In genomic region chr17:17834896-17835295, GRCm38 (mm10) we compare ENCODE assay signal across 15 mouse cellular contexts. TPM values are rescaled to one million over a fixed set of nuclear protein-coding genes. Genes with fewer than 3 reads are reported as not detected.
DNase-seq lines count a peak whose midpoint lies in the region; ATAC-seq and TF ChIP-seq lines count a peak whose summit lies in the region.
"Had no signal": no experiment of that assay in that cellular context is flagged by ENCODE, and none has a peak within 500 bp of the region (broad histone marks: within the 10 kb centered on the region; RNA-seq: fewer than 3 reads in every experiment).

No protein-coding gene starts in this region.

- H3K9me3 ChIP-seq in heart, embryonic 12.5 days (replicated peaks), result no peaks in the 10 kb centered on the region
- no peaks in the 10 kb centered on the region for H3K9me3 ChIP-seq in heart, embryonic 16.5 days (replicated peaks; ENCODE audit: control insufficient read depth, low read length)
- H3K9me3 ChIP-seq in lung, embryonic 14.5 days (ENCODE audit: low read depth, low read length), result no peaks in the 10 kb centered on the region
- H3K9me3 ChIP-seq: forebrain, embryonic 13.5 days had no signal

- no peak overlapping the region for H3K9ac ChIP-seq in heart, embryonic 12.5 days
- H3K9ac ChIP-seq in heart, embryonic 16.5 days (ENCODE audit: low read length), result no peak overlapping the region
- H3K9ac ChIP-seq in lung, embryonic 14.5 days, result no peak overlapping the region
- H3K9ac ChIP-seq: forebrain, embryonic 13.5 days; liver, embryonic 14.5 days had no signal

- no peak overlapping the region for H3K4me3 ChIP-seq in heart, embryonic 12.5 days
- no peak overlapping the region for H3K4me3 ChIP-seq in heart, embryonic 16.5 days (ENCODE audit: low read length)
- H3K4me3 ChIP-seq in lung, embryonic 14.5 days (ENCODE audit: low read depth, low read length), result no peak overlapping the region
- H3K4me3 ChIP-seq: forebrain, embryonic 13.5 days had no signal

- peaks cover 67% of the 10 kb centered on the region for H3K36me3 ChIP-seq in heart, embryonic 12.5 days
- peaks cover 21% of the 10 kb centered on the region for H3K36me3 ChIP-seq in heart, embryonic 16.5 days (ENCODE audit: control insufficient read depth, insufficient read depth)
- peaks cover 78% of the 10 kb centered on the region for H3K36me3 ChIP-seq in lung, embryonic 14.5 days (ENCODE audit: insufficient read depth)

- 3% methylated on average over 1 of the region's 1 CpGs for WGBS in heart, embryonic 12.5 days
- 7% methylated on average over 1 of the region's 1 CpGs for WGBS in heart, embryonic 16.5 days
- 0% methylated on average over 1 of the region's 1 CpGs for WGBS in lung, embryonic 14.5 days

- ATAC-seq in heart, embryonic 12.5 days (ENCODE audit: insufficient number of reproducible peaks, low FRiP score), result no peak
- ATAC-seq in heart, embryonic 16.5 days (replicated peaks; ENCODE audit: extremely low read depth, insufficient read depth, low FRiP score), result no peak
- no peak for ATAC-seq in lung, embryonic 14.5 days (ENCODE audit: insufficient read depth)
- ATAC-seq: forebrain, embryonic 13.5 days had no signal

- H3K4me2 ChIP-seq in heart, embryonic 12.5 days, result peak overlapping the region; percentile 31
- 0 out of 2 replicates have a peak overlapping the region, but pooled peaks have one; percentile 4 for H3K4me2 ChIP-seq in heart, embryonic 16.5 days (ENCODE audit: low read depth, low read length)
- peak overlapping the region; percentile 27; the same call in 1 of the 2 replicates for H3K4me2 ChIP-seq in lung, embryonic 14.5 days
- H3K4me2 ChIP-seq: forebrain, embryonic 13.5 days had no signal

- TF ChIP-seq CTCF in lung, embryonic 14.5 days (IDR thresholded peaks at IDR 0.05; ENCODE audit: low read depth), result no peak

- intact Hi-C loops in left cerebral cortex, postnatal 4 days (cut with DNase I), result no loop called here

- no peak for DNase-seq in heart, adult 8-10 months (ENCODE audit: low spot score)
- DNase-seq in NIH3T3 (ENCODE audit: low read depth), result peak; percentile 57
- DNase-seq in lung, embryonic 14.5 days, result peak; percentile 73
- no peak for DNase-seq in frontal cortex, adult 2 months (ENCODE audit: extremely low spot score in 1 of 2, low spot score in 1 of 2)
- DNase-seq in left cerebral cortex, postnatal 4 days, result no peak
- DNase-seq in B cell, adult 2 months, result no peak
- DNase-seq: cerebellum, adult 9-11 months had no signal

- no peaks in the 10 kb centered on the region for H3K27me3 ChIP-seq in heart, embryonic 12.5 days (replicated peaks)
- H3K27me3 ChIP-seq in heart, embryonic 16.5 days (ENCODE audit: control insufficient read depth, insufficient read depth, low read length), result no peaks in the 10 kb centered on the region
- no peaks in the 10 kb centered on the region for H3K27me3 ChIP-seq in lung, embryonic 14.5 days (ENCODE audit: insufficient read depth, low read length)
- H3K27me3 ChIP-seq: forebrain, embryonic 13.5 days had no signal

- H3K27ac ChIP-seq in heart, embryonic 12.5 days (ENCODE audit: poor library complexity, severe bottlenecking), result peak overlapping the region; percentile 59
- peak overlapping the region; percentile 38 for H3K27ac ChIP-seq in heart, embryonic 16.5 days (ENCODE audit: low read length)
- H3K27ac ChIP-seq in lung, embryonic 14.5 days (ENCODE audit: low read depth), result peak overlapping the region; percentile 33; the same call in 1 of the 2 replicates
- H3K27ac ChIP-seq: forebrain, embryonic 13.5 days; liver, embryonic 14.5 days had no signal

- H3K4me1 ChIP-seq in heart, embryonic 12.5 days (replicated peaks), result peaks cover 82% of the 10 kb centered on the region
- peaks cover 52% of the 10 kb centered on the region for H3K4me1 ChIP-seq in heart, embryonic 16.5 days (ENCODE audit: control insufficient read depth, insufficient read depth, low read length)
- peaks cover 42% of the 10 kb centered on the region for H3K4me1 ChIP-seq in lung, embryonic 14.5 days (ENCODE audit: insufficient read depth)

RNA-seq across cellular contexts. Expression of gene Spaca6, which starts 7.9 kb away (rescaled TPM):
- 33.3 and 34.8 TPM in 2 replicates for polyA plus RNA-seq in heart, embryonic 12.5 days (2016; fragmentation: Nextera tagmentation; extraction: Ambion mirVana)
- 10 to 100 TPM in 2 of 4 experiments, 1 to 10 TPM in 2; 8.9 to 14.9 (median 10.6) TPM for total RNA-seq in heart, adult 8-10 months (2022)
- 17.4 and 23.6 TPM in 2 replicates for polyA plus RNA-seq in heart, embryonic 16.5 days (2015; fragmentation: Nextera tagmentation; extraction: Ambion mirVana)
- 33.2 and 38.9 TPM in 2 replicates for polyA plus RNA-seq in lung, embryonic 14.5 days (2014; fragmentation: Nextera tagmentation; extraction: Ambion mirVana)
- 111 and 119 TPM in 2 replicates for polyA plus RNA-seq in frontal cortex, adult 2 months (2012; rRNA removed)
- 10 to 100 TPM; 87.5 to 99.7 TPM for total RNA-seq in left cerebral cortex, postnatal 4 days (2021)

RNA-seq across cellular contexts. Expression of gene Has1, which starts 20.1 kb away (rescaled TPM):
- 0.80 and 1.0 TPM in 2 replicates for polyA plus RNA-seq in heart, embryonic 12.5 days (2016; fragmentation: Nextera tagmentation; extraction: Ambion mirVana)
- under 1 TPM in 3 of 4 experiments, not detected in 1; 0.57 to 0.97 (median 0.75) TPM for total RNA-seq in heart, adult 8-10 months (2022)
- polyA plus RNA-seq in heart, embryonic 16.5 days (2015; fragmentation: Nextera tagmentation; extraction: Ambion mirVana), result 0.98 and 1.2 TPM in 2 replicates
- polyA plus RNA-seq in lung, embryonic 14.5 days (2014; fragmentation: Nextera tagmentation; extraction: Ambion mirVana), result 2.1 and 2.2 TPM in 2 replicates
- polyA plus RNA-seq in frontal cortex, adult 2 months (2012; rRNA removed), result 0.46 and 0.57 TPM in 2 replicates
- total RNA-seq in left cerebral cortex, postnatal 4 days (2021), result under 1 TPM in 1 of 2 experiments, not detected in 1; 0.20 TPM
- polyA plus RNA-seq: liver, embryonic 14.5 days; testis, adult 2 months had no signal

RNA-seq across cellular contexts. Expression of gene Fpr1, which starts 48.8 kb away (rescaled TPM):
- polyA plus RNA-seq in heart, embryonic 12.5 days (2016; fragmentation: Nextera tagmentation; extraction: Ambion mirVana), result not detected in 2 replicates
- total RNA-seq in heart, adult 8-10 months (2022), result not detected
- polyA plus RNA-seq in heart, embryonic 16.5 days (2015; fragmentation: Nextera tagmentation; extraction: Ambion mirVana), result 0.21 and 0.40 TPM in 2 replicates
- polyA plus RNA-seq in lung, embryonic 14.5 days (2014; fragmentation: Nextera tagmentation; extraction: Ambion mirVana), result 0.13 and 0.46 TPM in 2 replicates
- polyA plus RNA-seq in frontal cortex, adult 2 months (2012; rRNA removed), result not detected in 2 replicates
- under 1 TPM; 0.26 to 0.28 TPM for total RNA-seq in left cerebral cortex, postnatal 4 days (2021)
- total RNA-seq: adrenal gland, adult 18-20 months; layer of hippocampus, postnatal 14 days had no signal
- polyA plus RNA-seq: forebrain, embryonic 13.5 days; testis, adult 2 months had no signal

RNA-seq across cellular contexts. Expression of gene Fpr2, which starts 52.7 kb away (rescaled TPM):
- polyA plus RNA-seq in heart, embryonic 12.5 days (2016; fragmentation: Nextera tagmentation; extraction: Ambion mirVana), result not detected in 2 replicates
- under 1 TPM in 2 of 4 experiments, not detected in 2; 0.32 to 0.38 TPM for total RNA-seq in heart, adult 8-10 months (2022)
- 0.21 and 0.33 TPM in 2 replicates for polyA plus RNA-seq in heart, embryonic 16.5 days (2015; fragmentation: Nextera tagmentation; extraction: Ambion mirVana)
- 0.17 and 1.1 TPM in 2 replicates for polyA plus RNA-seq in lung, embryonic 14.5 days (2014; fragmentation: Nextera tagmentation; extraction: Ambion mirVana)
- polyA plus RNA-seq in frontal cortex, adult 2 months (2012; rRNA removed), result 0.44 and 0.58 TPM in 2 replicates
- total RNA-seq in left cerebral cortex, postnatal 4 days (2021), result under 1 TPM in 1 of 2 experiments, not detected in 1; 0.40 TPM
- total RNA-seq: adrenal gland, adult 18-20 months; layer of hippocampus, postnatal 14 days had no signal
- polyA plus RNA-seq: forebrain, embryonic 13.5 days; testis, adult 2 months had no signal

RNA-seq across cellular contexts. Expression of gene Fpr3, which starts 52.8 kb away (rescaled TPM):
- polyA plus RNA-seq in heart, embryonic 12.5 days (2016; fragmentation: Nextera tagmentation; extraction: Ambion mirVana), result not detected in 2 replicates
- not detected for total RNA-seq in heart, adult 8-10 months (2022)
- not detected in 2 replicates for polyA plus RNA-seq in heart, embryonic 16.5 days (2015; fragmentation: Nextera tagmentation; extraction: Ambion mirVana)
- not detected in 2 replicates for polyA plus RNA-seq in lung, embryonic 14.5 days (2014; fragmentation: Nextera tagmentation; extraction: Ambion mirVana)
- not detected in 2 replicates for polyA plus RNA-seq in frontal cortex, adult 2 months (2012; rRNA removed)
- total RNA-seq in left cerebral cortex, postnatal 4 days (2021), result not detected
- total RNA-seq: adrenal gland, adult 18-20 months; layer of hippocampus, postnatal 14 days had no signal
- polyA plus RNA-seq: forebrain, embryonic 13.5 days; heart, postnatal 0 days; liver, embryonic 14.5 days; testis, adult 2 months had no signal

Comparison
In these comparisons a context has a peak if more than half of its experiments do, and no peak if none do; other contexts are left out.
1. DNase-seq: peak in NIH3T3 (single experiment) and lung, embryonic 14.5 days (single experiment); none in heart, adult 8-10 months (single experiment), frontal cortex, adult 2 months (0 of 2), left cerebral cortex, postnatal 4 days (single experiment) and B cell, adult 2 months (0 of 2).
2. Peak in every context shown above with its lines, with median percentiles within 50 percentile points of each other: H3K27ac ChIP-seq and H3K4me2 ChIP-seq.